Mouse (Mus musculus) limb, embryonic 11.5 days (tissue): Measurements from ENCODE around the gene Zranb1. TPM values are rescaled to one million over a fixed set of nuclear protein-coding genes. Genes with fewer than 3 reads are reported as not detected.

Experiments
- ATAC-seq: fragments of 200-750 bp; cut with Nextera tagmentation; 2 replicates; pipeline ENCODE4 v1.8.0; 2017; ENCODE audit warnings: low read depth; ENCODE audit not compliant: insufficient number of reproducible peaks, low FRiP score, low TSS enrichment
- DNase-seq: peaks from one replicate; pipeline ENCODE4 v3.0.0-alpha.2; 2015; ENCODE audit warnings: low spot score
- H3K27ac ChIP-seq: fragments of 300-500 bp; sonication (generic); replicated peaks from 2 replicates; pipeline ENCODE4 v1.5.1; 2014; ENCODE audit warnings: low read depth, mild to moderate bottlenecking, low read length
- H3K27me3 ChIP-seq: fragments of 300-500 bp; sonication (generic); 2 replicates; pipeline ENCODE4 v1.6.1; 2014; ENCODE audit warnings: mild to moderate bottlenecking, low read length, mixed read lengths; ENCODE audit not compliant: control insufficient read depth, insufficient read depth
- H3K36me3 ChIP-seq: fragments of 300-500 bp; sonication (generic); 2 replicates; pipeline ENCODE4 v1.6.1; 2014; ENCODE audit warnings: mild to moderate bottlenecking, low read length, moderate library complexity, mixed read lengths; ENCODE audit not compliant: control insufficient read depth, insufficient read depth
- H3K4me1 ChIP-seq: fragments of 300-500 bp; sonication (generic); 2 replicates; pipeline ENCODE4 v1.6.1; 2014; ENCODE audit warnings: low read length, mixed read lengths; ENCODE audit not compliant: control insufficient read depth, insufficient read depth
- H3K4me2 ChIP-seq: fragments of 300-500 bp; sonication (generic); 2 replicates; pipeline ENCODE4 v1.6.1; 2014; ENCODE audit warnings: low read depth, mild to moderate bottlenecking, moderate library complexity; ENCODE audit not compliant: severe bottlenecking
- H3K4me3 ChIP-seq: fragments of 300-500 bp; sonication (generic); 2 replicates; pipeline ENCODE4 v1.5.1; 2014; ENCODE audit warnings: low read depth, low read length
- H3K9ac ChIP-seq: fragments of 300-500 bp; sonication (generic); 2 replicates; pipeline ENCODE4 v1.6.1; 2014; ENCODE audit warnings: mild to moderate bottlenecking, low read length
- H3K9me3 ChIP-seq: fragments of 300-500 bp; sonication (generic); 2 replicates; pipeline ENCODE4 v1.6.1; 2016; ENCODE audit warnings: low read length; ENCODE audit not compliant: control insufficient read depth
- WGBS: fragments of 180-500 bp; shearing (Covaris S2); extraction: QIAGEN DNeasy Blood & Tissue Kit; methylation state at CpG from one replicate; pipeline ENCODE4 v1.1.7; 2014; 5-methylcytosine and 5-hydroxymethylcytosine counted together
- polyA plus RNA-seq: library from polyadenylated mRNA; unstranded; fragments of >200 nt; fragmentation: Nextera tagmentation; extraction: Ambion mirVana; gene quantifications from 2 replicates; pipeline ENCODE4 v1.2.1, GENCODE M21; 2014

Zranb1 gene
- polyA plus RNA-seq, 1 experiment from 2014 or later = 16.6 TPM

GRCm38 (mm10) chr7:132900826-132901531 is 30.0 kb upstream of the Zranb1 start:
- no peak overlapping the region for H3K27ac ChIP-seq
- DNase-seq (no peak), ATAC-seq (no peak)
- 56% methylated on average over 2 of the region's 2 CpGs for WGBS
- H3K36me3 ChIP-seq = no peaks in the 10 kb centered on the region
- H3K4me2 ChIP-seq = no peak overlapping the region
- no peaks in the 10 kb centered on the region for H3K27me3 ChIP-seq
- no peaks in the 10 kb centered on the region for H3K4me1 ChIP-seq
- H3K9me3 ChIP-seq = 0 out of 2 replicates have a peak, but pooled peaks cover 2% of the 10 kb centered on the region
- H3K4me3 ChIP-seq = no peak overlapping the region
- H3K9ac ChIP-seq = no peak overlapping the region

GRCm38 (mm10) chr7:132903796-132904195 is 27.1 kb upstream of the Zranb1 start:
- Histone ChIP-seq H3K27me3 (no peaks in the 10 kb centered on the region), H3K9me3 (no peaks in the 10 kb centered on the region), H3K4me2 (no peak overlapping the region), H3K4me1 (no peaks in the 10 kb centered on the region), H3K4me3 (no peak overlapping the region), H3K27ac (no peak overlapping the region), H3K36me3 (no peaks in the 10 kb centered on the region), H3K9ac (no peak overlapping the region)
- no peak for DNase-seq
- WGBS = 85% methylated on average over 3 of the region's 3 CpGs
- ATAC-seq = no peak

GRCm38 (mm10) chr7:132921971-132922370 is 9.0 kb upstream of the Zranb1 start:
- WGBS = 57% methylated on average over 3 of the region's 3 CpGs
- Histone ChIP-seq H3K36me3 (no peaks in the 10 kb centered on the region), H3K9me3 (no peaks in the 10 kb centered on the region; the same call in 1 of the 2 replicates), H3K4me1 (no peaks in the 10 kb centered on the region), H3K4me2 (no peak overlapping the region), H3K4me3 (no peak overlapping the region), H3K27me3 (no peaks in the 10 kb centered on the region), H3K27ac (no peak overlapping the region), H3K9ac (no peak overlapping the region)
- DNase-seq (peak; percentile 14), ATAC-seq (no peak)

GRCm38 (mm10) chr7:132925227-132925626 is 5.7 kb upstream of the Zranb1 start:
- Histone ChIP-seq H3K36me3 (no peaks in the 10 kb centered on the region), H3K9me3 (no peaks in the 10 kb centered on the region), H3K27ac (no peak overlapping the region), H3K9ac (no peak overlapping the region), H3K4me2 (no peak overlapping the region), H3K4me1 (no peaks in the 10 kb centered on the region), H3K4me3 (no peak overlapping the region), H3K27me3 (no peaks in the 10 kb centered on the region)
- DNase-seq (no peak), ATAC-seq (no peak)
- 69% methylated on average over 2 of the region's 2 CpGs for WGBS

GRCm38 (mm10) chr7:132927201-132927600 is 3.7 kb upstream of the Zranb1 start:
- no peaks in the 10 kb centered on the region for H3K9me3 ChIP-seq
- no peak overlapping the region for H3K9ac ChIP-seq
- no peak for ATAC-seq
- H3K4me3 ChIP-seq = no peak overlapping the region
- WGBS = 65% methylated on average over 3 of the region's 3 CpGs
- DNase-seq = no peak
- no peak overlapping the region for H3K27ac ChIP-seq
- H3K27me3 ChIP-seq = no peaks in the 10 kb centered on the region
- H3K4me2 ChIP-seq = no peak overlapping the region
- H3K36me3 ChIP-seq = no peaks in the 10 kb centered on the region
- H3K4me1 ChIP-seq = no peaks in the 10 kb centered on the region

- Histone ChIP-seq H3K36me3 (no peaks in the 10 kb centered on the region), H3K4me2 (peak overlapping the region; percentile 76), H3K27ac (no peak overlapping the region), H3K4me3 (peak overlapping the region; percentile 88), H3K9me3 (no peaks in the 10 kb centered on the region), H3K27me3 (no peaks in the 10 kb centered on the region), H3K4me1 (no peaks in the 10 kb centered on the region), H3K9ac (peak overlapping the region; percentile 96; the same call in 1 of the 2 replicates)
- ATAC-seq (no peak), DNase-seq (no peak)
- 91% methylated on average over 5 of the region's 5 CpGs for WGBS
Measured at GRCm38 (mm10) chr7:132930055-132930454, 887 bp upstream of the Zranb1 start.

GRCm38 (mm10) chr7:132931560-132932351 is 814 bp downstream of the Zranb1 start:
- H3K4me1 ChIP-seq = no peaks in the 10 kb centered on the region
- WGBS = under 1% methylated on average over 50 of the region's 55 CpGs
- peak overlapping the region; percentile 98 for H3K27ac ChIP-seq
- H3K9ac ChIP-seq = peak overlapping the region; percentile 96
- H3K27me3 ChIP-seq = no peaks in the 10 kb centered on the region
- no peaks in the 10 kb centered on the region for H3K9me3 ChIP-seq
- peak overlapping the region; percentile 88 for H3K4me3 ChIP-seq
- DNase-seq = peak; percentile 64
- no peaks in the 10 kb centered on the region for H3K36me3 ChIP-seq
- no peak; the same call in 1 of the 2 replicates for ATAC-seq
- H3K4me2 ChIP-seq = peak overlapping the region; percentile 76

- no peak overlapping the region for H3K9ac ChIP-seq
- H3K36me3 ChIP-seq = no peaks in the 10 kb centered on the region
- no peak for ATAC-seq
- H3K4me1 ChIP-seq = no peaks in the 10 kb centered on the region
- H3K27me3 ChIP-seq = no peaks in the 10 kb centered on the region
- H3K27ac ChIP-seq = no peak overlapping the region
- no peak overlapping the region for H3K4me3 ChIP-seq
- H3K9me3 ChIP-seq = no peaks in the 10 kb centered on the region
- WGBS = 87% methylated on average over 1 of the region's 1 CpGs
- no peak overlapping the region for H3K4me2 ChIP-seq
- DNase-seq = no peak
Measured at GRCm38 (mm10) chr7:132933331-132933730, 2.4 kb downstream of the Zranb1 start.
